Comparison of ENCODE assay signal across 22 mouse cellular contexts in genomic region chr9:62519334-62519733, GRCm38 (mm10). TPM values are rescaled to one million over a fixed set of nuclear protein-coding genes. Genes with fewer than 3 reads are reported as not detected.
A peak's percentile ranks its signal among the peaks of the same experiment; 100 is the strongest.
DNase-seq lines count a peak whose midpoint lies in the region; ATAC-seq and TF ChIP-seq lines count a peak whose summit lies in the region.
"Had no signal": no experiment of that assay in that cellular context is flagged by ENCODE, and none has a peak within 500 bp of the region (broad histone marks: within the 10 kb centered on the region; RNA-seq: fewer than 3 reads in every experiment).

No protein-coding gene starts in this region.

- peaks cover 89% of the 10 kb centered on the region for H3K4me1 ChIP-seq in forebrain, embryonic 13.5 days
- peaks cover 64% of the 10 kb centered on the region for H3K4me1 ChIP-seq in forebrain, embryonic 16.5 days (replicated peaks; ENCODE audit: control insufficient read depth, insufficient read depth, low read length)
- H3K4me1 ChIP-seq in midbrain, embryonic 10.5 days, result peaks cover 75% of the 10 kb centered on the region
- H3K4me1 ChIP-seq in midbrain, embryonic 15.5 days, result peaks cover 59% of the 10 kb centered on the region
- H3K4me1 ChIP-seq in hindbrain, embryonic 15.5 days (replicated peaks), result peaks cover 73% of the 10 kb centered on the region
- H3K4me1 ChIP-seq in olfactory bulb, adult 2 months (ENCODE audit: control insufficient read depth, insufficient read depth, low read length), result peaks cover 75% of the 10 kb centered on the region

- no peaks in the 10 kb centered on the region for H3K27me3 ChIP-seq in forebrain, embryonic 13.5 days
- no peaks in the 10 kb centered on the region for H3K27me3 ChIP-seq in forebrain, embryonic 16.5 days (replicated peaks; ENCODE audit: control insufficient read depth, insufficient read depth, low read length)
- H3K27me3 ChIP-seq in midbrain, embryonic 10.5 days (ENCODE audit: low read depth, poor library complexity, severe bottlenecking), result peaks cover 48% of the 10 kb centered on the region
- no peaks in the 10 kb centered on the region for H3K27me3 ChIP-seq in midbrain, embryonic 15.5 days (replicated peaks)
- no peaks in the 10 kb centered on the region for H3K27me3 ChIP-seq in hindbrain, embryonic 15.5 days
- H3K27me3 ChIP-seq: stomach, embryonic 15.5 days had no signal

- H3K4me3 ChIP-seq in forebrain, embryonic 13.5 days, result no peak overlapping the region
- no peak overlapping the region for H3K4me3 ChIP-seq in forebrain, embryonic 16.5 days (replicated peaks; ENCODE audit: low read length)
- no peak overlapping the region for H3K4me3 ChIP-seq in midbrain, embryonic 10.5 days
- H3K4me3 ChIP-seq in midbrain, embryonic 15.5 days, result no peak overlapping the region
- no peak overlapping the region for H3K4me3 ChIP-seq in hindbrain, embryonic 15.5 days
- no peak overlapping the region for H3K4me3 ChIP-seq in olfactory bulb, adult 2 months (ENCODE audit: insufficient read depth, low read depth, low read length)
- H3K4me3 ChIP-seq: heart, adult 2 months; limb, embryonic 12.5 days; liver, embryonic 12.5 days; megakaryocyte, embryonic 14.5 days; stomach, embryonic 15.5 days had no signal

- no peak for TF ChIP-seq POLR2A in olfactory bulb, adult 2 months (IDR thresholded peaks at IDR 0.05; ENCODE audit: insufficient read depth, low read depth, low read length)

- DNase-seq in midbrain, embryonic 10.5 days (ENCODE audit: low spot score), result no peak
- DNase-seq in layer of hippocampus, postnatal 10 days (ENCODE audit: low spot score in 2 of 2), result no peak
- DNase-seq: adrenal gland, adult 2 months; B cell, adult 2 months; embryo, embryonic 11 days; gastrocnemius, postnatal 25 days; kidney, adult 18-20 months; kidney, postnatal 14 days; lung, adult 2 months; thymus, adult 18-20 months; thymus, postnatal 4 days had no signal

- TF ChIP-seq CTCF in olfactory bulb, adult 2 months (IDR thresholded peaks at IDR 0.05; ENCODE audit: insufficient read depth, low read depth, low read length), result no peak

- WGBS in forebrain, embryonic 13.5 days, result 77% methylated on average over 10 of the region's 10 CpGs
- WGBS in forebrain, embryonic 16.5 days, result 82% methylated on average over 10 of the region's 10 CpGs
- WGBS in midbrain, embryonic 10.5 days, result 83% methylated on average over 10 of the region's 10 CpGs
- WGBS in midbrain, embryonic 15.5 days, result 75% methylated on average over 10 of the region's 10 CpGs
- 73% methylated on average over 10 of the region's 10 CpGs for WGBS in hindbrain, embryonic 15.5 days
- WGBS in olfactory bulb, adult 2 months, result 86% methylated on average over 10 of the region's 10 CpGs

- ATAC-seq in forebrain, embryonic 13.5 days, result no peak
- ATAC-seq in forebrain, embryonic 16.5 days, result no peak
- ATAC-seq in midbrain, embryonic 15.5 days (replicated peaks), result no peak
- no peak for ATAC-seq in hindbrain, embryonic 15.5 days (ENCODE audit: low FRiP score, low read depth)
- ATAC-seq: liver, embryonic 12.5 days had no signal

- no peaks in the 10 kb centered on the region for H3K9me3 ChIP-seq in forebrain, embryonic 13.5 days (replicated peaks)
- no peaks in the 10 kb centered on the region for H3K9me3 ChIP-seq in forebrain, embryonic 16.5 days (ENCODE audit: control insufficient read depth, low read length)
- H3K9me3 ChIP-seq in midbrain, embryonic 10.5 days (replicated peaks), result no peaks in the 10 kb centered on the region
- no peaks in the 10 kb centered on the region for H3K9me3 ChIP-seq in midbrain, embryonic 15.5 days
- no peaks in the 10 kb centered on the region for H3K9me3 ChIP-seq in hindbrain, embryonic 15.5 days
- H3K9me3 ChIP-seq: limb, embryonic 12.5 days; liver, embryonic 12.5 days; megakaryocyte, embryonic 14.5 days; stomach, embryonic 15.5 days had no signal

- no peaks in the 10 kb centered on the region for H3K36me3 ChIP-seq in forebrain, embryonic 13.5 days (ENCODE audit: poor library complexity, severe bottlenecking)
- no peaks in the 10 kb centered on the region for H3K36me3 ChIP-seq in forebrain, embryonic 16.5 days (ENCODE audit: control insufficient read depth, insufficient read depth)
- no peaks in the 10 kb centered on the region for H3K36me3 ChIP-seq in midbrain, embryonic 10.5 days
- H3K36me3 ChIP-seq in midbrain, embryonic 15.5 days (replicated peaks), result no peaks in the 10 kb centered on the region
- H3K36me3 ChIP-seq in hindbrain, embryonic 15.5 days, result no peaks in the 10 kb centered on the region
- H3K36me3 ChIP-seq: limb, embryonic 12.5 days; liver, embryonic 12.5 days; stomach, embryonic 15.5 days had no signal

- H3K9ac ChIP-seq in forebrain, embryonic 13.5 days, result 0 out of 2 replicates have a peak overlapping the region, but pooled peaks have one; percentile 14
- no peak overlapping the region for H3K9ac ChIP-seq in forebrain, embryonic 16.5 days (replicated peaks; ENCODE audit: low read depth, low read length)
- H3K9ac ChIP-seq in midbrain, embryonic 15.5 days, result no peak overlapping the region
- H3K9ac ChIP-seq in hindbrain, embryonic 15.5 days, result no peak overlapping the region
- H3K9ac ChIP-seq: limb, embryonic 12.5 days; liver, embryonic 12.5 days; stomach, embryonic 15.5 days had no signal

- H3K27ac ChIP-seq in forebrain, embryonic 13.5 days, result no peak overlapping the region
- no peak overlapping the region for H3K27ac ChIP-seq in forebrain, embryonic 16.5 days (ENCODE audit: low read length)
- peak overlapping the region; percentile 68; the same call in 1 of the 2 replicates for H3K27ac ChIP-seq in midbrain, embryonic 10.5 days (replicated peaks)
- H3K27ac ChIP-seq in midbrain, embryonic 15.5 days, result no peak overlapping the region; the same call in 1 of the 2 replicates
- H3K27ac ChIP-seq in hindbrain, embryonic 15.5 days (replicated peaks), result peak overlapping the region; percentile 70; the same call in 1 of the 2 replicates
- H3K27ac ChIP-seq in olfactory bulb, adult 2 months (ENCODE audit: insufficient read depth, low read depth, low read length), result 0 out of 2 replicates have a peak overlapping the region, but pooled peaks have one; percentile 16
- H3K27ac ChIP-seq: limb, embryonic 12.5 days; liver, embryonic 12.5 days; stomach, embryonic 15.5 days had no signal

- no peak overlapping the region for H3K4me2 ChIP-seq in forebrain, embryonic 13.5 days
- H3K4me2 ChIP-seq in forebrain, embryonic 16.5 days (ENCODE audit: low read length), result no peak overlapping the region
- no peak overlapping the region for H3K4me2 ChIP-seq in midbrain, embryonic 15.5 days
- H3K4me2 ChIP-seq in hindbrain, embryonic 15.5 days, result no peak overlapping the region
- H3K4me2 ChIP-seq: limb, embryonic 12.5 days; liver, embryonic 12.5 days; stomach, embryonic 15.5 days had no signal

RNA-seq across cellular contexts. Expression of gene Coro2b, which starts 17.5 kb away (rescaled TPM):
- 35.5 and 37.0 TPM in 2 replicates for polyA plus RNA-seq in forebrain, embryonic 13.5 days (2015; fragmentation: Nextera tagmentation; extraction: Ambion mirVana)
- polyA plus RNA-seq in forebrain, embryonic 16.5 days (2015; fragmentation: Nextera tagmentation; extraction: Ambion mirVana), result 41.7 and 44.9 TPM in 2 replicates
- polyA plus RNA-seq in midbrain, embryonic 10.5 days (2016; fragmentation: Nextera tagmentation; extraction: Ambion mirVana), result 12.8 and 16.2 TPM in 2 replicates
- polyA plus RNA-seq in midbrain, embryonic 15.5 days (2015; fragmentation: Nextera tagmentation; extraction: Ambion mirVana), result 34.7 and 35.1 TPM in 2 replicates
- 39.1 and 48.3 TPM in 2 replicates for polyA plus RNA-seq in hindbrain, embryonic 15.5 days (2015; fragmentation: Nextera tagmentation; extraction: Ambion mirVana)
- polyA plus RNA-seq in olfactory bulb, adult 2 months (2012; ENCODE audit: insufficient read depth, insufficient read length, low replicate concordance, missing spikeins), result not detected in 2 replicates
- total RNA-seq in layer of hippocampus, postnatal 10 days (2021), result 100 to 1,000 TPM; 131 to 136 TPM
- total RNA-seq: neutrophil, adult 5-6 weeks had no signal

Comparison
In these comparisons a context has a peak if more than half of its experiments do, and no peak if none do; other contexts are left out.
1. H3K27ac ChIP-seq: peak in midbrain, embryonic 10.5 days (single experiment), hindbrain, embryonic 15.5 days (single experiment) and olfactory bulb, adult 2 months (single experiment); none in forebrain, embryonic 13.5 days (single experiment), forebrain, embryonic 16.5 days (single experiment) and midbrain, embryonic 15.5 days (single experiment).